Mouse (Mus musculus) right cerebral cortex, adult 18-20 months (tissue): ENCODE results near the gene Mef2b.

ENCODE experiments used
- DNase-seq: peaks from one replicate; pipeline ENCODE4 v3.0.0; 2022; ENCODE audit warnings: mixed read lengths

Mef2b gene

GRCm38 (mm10) chr8:70139026-70139857 is at the start of gene Mef2b, which contains the start of the genes Rfxank and Borcs8:
Gene Mef2b (plus strand): TSS chr8:70139711.
Gene Rfxank (minus strand): TSS chr8:70139154.
Gene Borcs8 (plus strand): TSS chr8:70139499.
- DNase-seq = peak; percentile 99

GRCm38 (mm10) chr8:70092786-70093185 is 46.7 kb upstream of the Mef2b start:
- no peak for DNase-seq

- DNase-seq = peak; percentile 70
These were observed 40.2 kb upstream of the Mef2b start for GRCm38 (mm10) chr8:70099276-70099675.

GRCm38 (mm10) chr8:70100241-70100640 is 39.3 kb upstream of the Mef2b start:
- DNase-seq = peak; percentile 76

- no peak for DNase-seq
These were observed 35.0 kb upstream of the Mef2b start for GRCm38 (mm10) chr8:70104506-70104905.

GRCm38 (mm10) chr8:70104922-70105321 is 34.6 kb upstream of the Mef2b start:
- DNase-seq = no peak

GRCm38 (mm10) chr8:70110451-70110850 is 29.1 kb upstream of the Mef2b start:
- no peak for DNase-seq

- no peak for DNase-seq
These were observed 28.2 kb upstream of the Mef2b start for GRCm38 (mm10) chr8:70111192-70111795.

- DNase-seq = no peak
These were observed 27.0 kb upstream of the Mef2b start for GRCm38 (mm10) chr8:70112401-70113016.

GRCm38 (mm10) chr8:70114488-70114887 is 25.0 kb upstream of the Mef2b start:
- DNase-seq = no peak

GRCm38 (mm10) chr8:70114892-70115291 is 24.6 kb upstream of the Mef2b start:
- no peak for DNase-seq

- no peak for DNase-seq
These were observed 21.9 kb upstream of the Mef2b start for GRCm38 (mm10) chr8:70117611-70118010.

GRCm38 (mm10) chr8:70118726-70119700 is 20.5 kb upstream of the Mef2b start:
- peak; percentile 89 for DNase-seq

GRCm38 (mm10) chr8:70120667-70121066 is 18.8 kb upstream of the Mef2b start, which contains the start of gene Ncan:
Gene Ncan (minus strand): TSS chr8:70120873.
- DNase-seq = peak; percentile 88

- DNase-seq = no peak
These were observed 16.6 kb upstream of the Mef2b start for GRCm38 (mm10) chr8:70122863-70123262.

- peak; percentile 68 for DNase-seq
These were observed 14.5 kb upstream of the Mef2b start for GRCm38 (mm10) chr8:70124992-70125391.

- no peak for DNase-seq
These were observed 11.1 kb upstream of the Mef2b start for GRCm38 (mm10) chr8:70128435-70128834.

- peak; percentile 79 for DNase-seq
These were observed 10.1 kb upstream of the Mef2b start for GRCm38 (mm10) chr8:70129309-70129952.

- DNase-seq = no peak
These were observed 9.4 kb upstream of the Mef2b start for GRCm38 (mm10) chr8:70130066-70130465.

- peak; percentile 83 for DNase-seq
These were observed 8.2 kb upstream of the Mef2b start, which contains the start of gene Nr2c2ap for GRCm38 (mm10) chr8:70131166-70131883. Gene Nr2c2ap (plus strand): TSS chr8:70131333.

GRCm38 (mm10) chr8:70134086-70134485 is 5.4 kb upstream of the Mef2b start:
- DNase-seq = no peak
